Mouse (Mus musculus) brain, embryonic 14.5 days (tissue): Measurements from ENCODE around the gene Lrrc1.

Experiments used
- CTCF ChIP-seq: fragments of 200-500 bp; IDR thresholded peaks from 2 replicates; pipeline ENCODE4 v1.5.1; 2012; ENCODE audit warnings: inconsistent platforms, mild to moderate bottlenecking, moderate library complexity, borderline replicate concordance; ENCODE audit not compliant: insufficient read depth, insufficient read length; ENCODE audit errors: extremely low read depth
- POLR2A ChIP-seq: fragments of 200-500 bp; IDR thresholded peaks from 2 replicates; pipeline ENCODE4 v1.6.1; 2012; ENCODE audit warnings: mild to moderate bottlenecking, inconsistent platforms, borderline replicate concordance; ENCODE audit not compliant: poor library complexity, insufficient read depth, insufficient read length, severe bottlenecking; ENCODE audit errors: extremely low read depth

DNA sequence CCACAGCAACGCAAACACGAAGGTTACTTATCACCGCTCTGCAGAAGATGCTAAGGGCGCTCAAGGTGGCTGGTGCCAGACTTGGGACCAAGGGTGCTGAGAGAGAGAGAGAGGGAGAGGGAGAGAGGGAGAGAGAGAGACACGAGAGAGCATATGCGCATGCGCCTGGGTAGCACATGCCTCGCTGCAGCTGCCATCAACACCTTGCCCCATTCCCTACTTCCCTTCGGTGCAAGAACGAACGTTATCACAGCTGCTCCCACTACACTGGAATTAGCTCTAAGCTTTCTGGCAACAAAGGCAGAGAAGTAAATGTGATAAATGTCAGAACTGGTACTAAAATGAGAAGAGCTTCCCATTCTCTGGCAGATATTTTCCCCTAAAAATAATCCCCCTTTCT, 79.3 kb downstream of the Lrrc1 start:
- TF ChIP-seq CTCF (no peak), POLR2A (no peak)
